Mouse (Mus musculus): ENCODE data around the gene Aqp1. TPM values are rescaled to one million over a fixed set of nuclear protein-coding genes. Genes with fewer than 3 reads are reported as not detected.

Gene Aqp1
- total and polyA plus RNA-seq, 3 experiments: 57.2 to 95.3 TPM; not detected in 1

DNA sequence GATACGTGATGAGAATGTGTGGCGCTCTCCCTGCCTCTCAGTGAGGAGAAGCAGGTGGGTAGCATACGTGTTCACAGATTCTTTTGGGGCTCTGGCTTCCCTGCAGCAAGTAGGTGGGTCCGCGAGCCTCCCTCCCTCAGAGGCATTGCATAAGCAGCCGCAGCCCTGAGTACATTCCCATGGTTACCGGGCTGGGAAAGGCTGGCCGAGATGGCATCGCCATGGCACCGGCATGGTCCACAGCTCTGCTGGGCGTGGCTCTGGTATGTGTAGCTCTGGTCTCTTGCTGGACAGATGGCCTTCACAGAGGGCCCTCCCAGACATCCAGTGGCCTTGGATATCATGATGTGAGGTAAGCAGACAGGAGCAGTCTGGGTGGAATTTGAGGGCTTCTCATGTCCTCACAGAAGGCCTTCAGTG, 60.4 kb downstream of the Aqp1 start:
- no peak for DNase-seq (ENCODE audit: low read depth, low spot score)
- no peaks in the 10 kb centered on the region; a peak in 1 of 4 replicates for H3K27me3 ChIP-seq (ENCODE audit: control insufficient read depth in 1 of 2, insufficient read depth in 2 of 2, low read length in 2 of 2)
- H3K36me3 ChIP-seq (ENCODE audit: control insufficient read depth in 1 of 2, insufficient read depth in 2 of 2, low read length in 2 of 2): no peaks in the 10 kb centered on the region
- no peaks in the 10 kb centered on the region for H3K4me1 ChIP-seq (ENCODE audit: control insufficient read depth in 1 of 2, insufficient read depth in 2 of 2, low read length in 2 of 2)
- H3K9ac ChIP-seq (ENCODE audit: control insufficient read depth, low read depth, low read length, poor library complexity, severe bottlenecking): no peak overlapping the region
- no peak overlapping the region for H3K4me3 ChIP-seq (ENCODE audit: control insufficient read depth in 1 of 2, insufficient read depth in 1 of 2, low read depth in 2 of 2, low read length in 2 of 2)
- no peaks in the 10 kb centered on the region for H3K9me3 ChIP-seq (replicated peaks; ENCODE audit: insufficient read depth, low read length)
- H3K79me2 ChIP-seq (ENCODE audit: control insufficient read depth, insufficient read depth, low read length, poor library complexity): no peaks in the 10 kb centered on the region
- TF ChIP-seq POLR2AphosphoS5 (IDR thresholded peaks at IDR 0.05; ENCODE audit: borderline replicate concordance, low read depth, low read length) (no peak), TBP (IDR thresholded peaks at IDR 0.05; ENCODE audit: low read depth, low read length) (no peak), CHD2 (IDR thresholded peaks at IDR 0.05; ENCODE audit: low read length) (no peak), RCOR1 (IDR thresholded peaks at IDR 0.05; ENCODE audit: low read depth, low read length) (no peak), TCF12 (IDR thresholded peaks at IDR 0.05; ENCODE audit: low read depth, low read length) (no peak), MAZ (IDR thresholded peaks at IDR 0.05; ENCODE audit: low read depth, low read length) (no peak), ZNF384 (IDR thresholded peaks at IDR 0.05; ENCODE audit: low read depth, low read length) (no peak), MYB (IDR thresholded peaks at IDR 0.05; ENCODE audit: low read depth, low read length) (no peak), ZC3H11A (IDR thresholded peaks at IDR 0.05; ENCODE audit: low read depth, low read length) (no peak), USF1 (IDR thresholded peaks at IDR 0.05; ENCODE audit: low read depth, low read length) (no peak), MYC (IDR thresholded peaks at IDR 0.05; ENCODE audit: low read depth, low read length) (no peak)
- no peak overlapping the region for H3K27ac ChIP-seq (ENCODE audit: control insufficient read depth, low read depth, low read length)

Other genes starting within 250 kb of the Aqp1 start
- not detected in 2 replicates for gene Crhr2, start 203.4 kb upstream of the Aqp1 start, total RNA-seq (2012; rRNA removed)
- not detected for gene Crhr2, start 203.4 kb upstream of the Aqp1 start, polyA plus RNA-seq (2012; ENCODE audit: insufficient read depth in 1 of 2, insufficient read length in 2 of 2, low read depth in 1 of 2, low replicate concordance in 2 of 2, missing spikeins in 1 of 2)
- gene Inmt, start 161.4 kb upstream of the Aqp1 start, total RNA-seq (2012; rRNA removed): 0.42 TPM in 1 of 2 replicates, not detected in the other
- gene Inmt, start 161.4 kb upstream of the Aqp1 start, polyA plus RNA-seq (2012; ENCODE audit: insufficient read depth in 1 of 2, insufficient read length in 2 of 2, low read depth in 1 of 2, low replicate concordance in 2 of 2, missing spikeins in 1 of 2): under 1 TPM in 1 of 2 experiments, not detected in 1; 0.11 TPM
- gene Mindy4, start 133.0 kb upstream of the Aqp1 start, total RNA-seq (2012; rRNA removed): 0.23 TPM in 1 of 2 replicates, not detected in the other
- 1 to 10 TPM in 1 of 2 experiments, not detected in 1; 1.6 TPM for gene Mindy4, start 133.0 kb upstream of the Aqp1 start, polyA plus RNA-seq (2012; ENCODE audit: insufficient read depth in 1 of 2, insufficient read length in 2 of 2, low read depth in 1 of 2, low replicate concordance in 2 of 2, missing spikeins in 1 of 2)
- not detected in 2 replicates for gene Ghrhr, start 39.9 kb downstream of the Aqp1 start, total RNA-seq (2012; rRNA removed)
- gene Ghrhr, start 39.9 kb downstream of the Aqp1 start, polyA plus RNA-seq (2012; ENCODE audit: insufficient read depth in 1 of 2, insufficient read length in 2 of 2, low read depth in 1 of 2, low replicate concordance in 2 of 2, missing spikeins in 1 of 2): not detected
- gene Adcyap1r1, start 115.5 kb downstream of the Aqp1 start, total RNA-seq (2012; rRNA removed): not detected in 2 replicates
- not detected for gene Adcyap1r1, start 115.5 kb downstream of the Aqp1 start, polyA plus RNA-seq (2012; ENCODE audit: insufficient read depth in 1 of 2, insufficient read length in 2 of 2, low read depth in 1 of 2, low replicate concordance in 2 of 2, missing spikeins in 1 of 2)

All from MEL (cell line).